Mouse (Mus musculus) small intestine, adult 2 months (tissue): ENCODE measurements at regions not wholly inside any gene's neighbourhood (a gene's known extent, or its start where the extent isn't known, plus 50 kb on each side); places are given as distances from the start of the nearest gene placed in this dataset.

Experiments used
- CTCF ChIP-seq: fragments of 200-500 bp; IDR thresholded peaks from 2 replicates; pipeline ENCODE4 v1.5.1; 2012; ENCODE audit warnings: low read depth, mild to moderate bottlenecking, control low read depth, inconsistent platforms, low read length, moderate library complexity, mixed read lengths; ENCODE audit not compliant: insufficient replicate concordance, insufficient read length; ENCODE audit errors: extremely low read depth
- POLR2A ChIP-seq: fragments of 200-500 bp; IDR thresholded peaks from 2 replicates; pipeline ENCODE4 v1.6.1; 2012; ENCODE audit warnings: low read depth, mild to moderate bottlenecking, control low read depth, inconsistent platforms, low read length, moderate library complexity

- TF ChIP-seq CTCF (no peak), POLR2A (no peak)
Measured at GRCm38 (mm10) chr3:120065714-120066113, 281.4 kb upstream of the Ptbp2 start.
